Mouse (Mus musculus): ENCODE measurements around the gene Ttc13. TPM values are rescaled to one million over a fixed set of nuclear protein-coding genes. Genes with fewer than 3 reads are reported as not detected.

Gene Ttc13
- polyA plus RNA-seq, 1 experiment from 2014 or later = 44.3 TPM

- peaks cover 58% of the 10 kb centered on the region for H3K36me3 ChIP-seq
- no peak overlapping the region for H3K27ac ChIP-seq
Observed at GRCm38 (mm10) chr8:124701023-124701422, 20.8 kb downstream of the Ttc13 start.

GRCm38 (mm10) chr8:124700271-124700670, 21.5 kb downstream of the Ttc13 start:
- Histone ChIP-seq H3K27ac (no peak overlapping the region), H3K4me1 (no peaks in the 10 kb centered on the region), H3K4me2 (replicated peaks) (no peak overlapping the region), H3K9me3 (no peaks in the 10 kb centered on the region), H3K9ac (no peak overlapping the region), H3K4me3 (no peak overlapping the region), H3K36me3 (peaks cover 56% of the 10 kb centered on the region), H3K27me3 (no peaks in the 10 kb centered on the region)
- 92% methylated on average over 5 of the region's 5 CpGs for WGBS
- ATAC-seq (ENCODE audit: low FRiP score, low read depth) = no peak

More at GRCm38 (mm10) chr8:124701023-124701422, 20.8 kb downstream of the Ttc13 start:
- H3K4me3 ChIP-seq = no peak overlapping the region
- H3K4me1 ChIP-seq = no peaks in the 10 kb centered on the region
- H3K27me3 ChIP-seq = no peaks in the 10 kb centered on the region
- 82% methylated on average over 9 of the region's 9 CpGs for WGBS
- H3K4me2 ChIP-seq (replicated peaks) = no peak overlapping the region
- no peak for ATAC-seq (ENCODE audit: low FRiP score, low read depth)
- H3K9me3 ChIP-seq = no peaks in the 10 kb centered on the region
- H3K9ac ChIP-seq = no peak overlapping the region

- Histone ChIP-seq H3K36me3 (peaks cover 69% of the 10 kb centered on the region), H3K27me3 (no peaks in the 10 kb centered on the region), H3K4me1 (no peaks in the 10 kb centered on the region), H3K9me3 (no peaks in the 10 kb centered on the region), H3K9ac (no peak overlapping the region), H3K27ac (no peak overlapping the region), H3K4me2 (replicated peaks) (no peak overlapping the region), H3K4me3 (no peak overlapping the region)
- no peak for ATAC-seq (ENCODE audit: low FRiP score, low read depth)
- WGBS = 85% methylated on average over 22 of the region's 22 CpGs
Observed at GRCm38 (mm10) chr8:124695424-124696100, 26.2 kb downstream of the Ttc13 start.

DNA sequence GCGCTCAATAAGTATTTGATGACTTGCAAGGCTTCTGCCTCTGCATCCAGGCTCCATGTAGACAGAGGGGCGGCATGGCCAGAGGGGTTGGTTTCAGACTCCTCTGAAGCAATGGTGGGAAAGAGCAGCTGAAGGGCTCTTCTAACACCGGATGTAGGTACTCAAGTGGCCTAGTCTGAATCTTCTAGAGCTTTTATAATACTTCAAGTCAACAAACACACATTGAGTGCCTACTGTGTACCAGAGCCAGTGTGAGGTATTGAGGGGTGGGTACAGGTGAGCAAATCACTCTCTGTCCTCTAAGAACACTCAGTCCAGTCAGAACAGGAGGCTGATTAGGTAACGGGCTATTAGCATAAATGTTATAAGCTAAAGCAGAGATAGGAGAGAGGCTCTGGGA, 30.1 kb downstream of the Ttc13 start:
- Histone ChIP-seq H3K36me3 (peaks cover 57% of the 10 kb centered on the region), H3K27me3 (no peaks in the 10 kb centered on the region), H3K4me1 (no peaks in the 10 kb centered on the region), H3K9ac (no peak overlapping the region), H3K27ac (no peak overlapping the region), H3K4me3 (no peak overlapping the region), H3K9me3 (no peaks in the 10 kb centered on the region), H3K4me2 (replicated peaks) (no peak overlapping the region)
- WGBS = 85% methylated on average over 4 of the region's 4 CpGs
- ATAC-seq (ENCODE audit: low FRiP score, low read depth) = no peak

DNA sequence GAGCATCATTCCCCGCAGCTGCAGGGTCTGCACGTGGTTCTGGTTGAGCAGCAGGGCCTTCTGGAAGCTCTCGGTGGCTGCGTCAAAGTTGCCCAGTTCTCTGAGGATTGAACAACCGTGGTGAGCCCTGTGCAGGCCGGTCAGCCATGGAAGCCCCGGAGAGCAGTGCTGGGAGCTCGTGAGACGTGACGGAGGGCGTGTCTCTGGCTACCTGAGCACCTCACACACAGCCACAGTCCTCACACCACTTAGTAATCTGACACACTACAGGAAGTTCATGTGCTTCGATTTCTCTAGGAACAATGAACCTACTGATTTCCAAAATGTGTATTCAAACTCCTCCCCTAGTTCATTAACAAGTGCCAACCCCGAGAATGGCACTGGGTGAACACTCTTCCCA, 32.9 kb downstream of the Ttc13 start:
- Histone ChIP-seq H3K9me3 (no peaks in the 10 kb centered on the region), H3K4me3 (no peak overlapping the region), H3K4me2 (replicated peaks) (no peak overlapping the region), H3K4me1 (no peaks in the 10 kb centered on the region), H3K9ac (no peak overlapping the region), H3K27me3 (no peaks in the 10 kb centered on the region), H3K27ac (no peak overlapping the region), H3K36me3 (peaks cover 64% of the 10 kb centered on the region)
- ATAC-seq (ENCODE audit: low FRiP score, low read depth) = no peak
- 89% methylated on average over 13 of the region's 13 CpGs for WGBS

GRCm38 (mm10) chr8:124682218-124682617, 39.6 kb downstream of the Ttc13 start:
- WGBS = 84% methylated on average over 10 of the region's 10 CpGs
- 0 out of 2 replicates have a peak, but pooled peaks cover 2% of the 10 kb centered on the region for H3K4me1 ChIP-seq
- ATAC-seq (ENCODE audit: low FRiP score, low read depth) = no peak
- H3K4me3 ChIP-seq = no peak overlapping the region
- no peak overlapping the region for H3K27ac ChIP-seq
- peaks cover 81% of the 10 kb centered on the region for H3K36me3 ChIP-seq
- no peaks in the 10 kb centered on the region for H3K9me3 ChIP-seq
- no peak overlapping the region for H3K9ac ChIP-seq
- H3K4me2 ChIP-seq (replicated peaks) = no peak overlapping the region
- H3K27me3 ChIP-seq = no peaks in the 10 kb centered on the region

DNA sequence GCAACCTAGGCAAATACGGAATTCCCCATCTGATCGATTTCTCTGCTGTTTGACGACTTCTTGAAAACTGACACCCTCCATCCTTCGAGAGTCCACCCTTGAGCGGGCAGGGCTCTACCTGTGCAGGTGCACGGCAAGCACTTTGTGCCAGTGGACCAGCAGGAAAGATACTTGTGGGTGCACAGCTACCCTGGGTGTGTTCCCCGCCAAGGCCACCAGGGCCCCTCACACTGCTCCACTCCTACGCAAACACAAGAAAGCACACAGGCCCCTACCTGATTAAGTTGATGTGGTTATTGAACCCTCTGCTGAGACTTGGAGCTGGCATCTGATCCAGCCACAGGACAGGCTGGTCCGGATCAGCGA, 40.0 kb downstream of the Ttc13 start:
- Histone ChIP-seq H3K4me2 (replicated peaks) (no peak overlapping the region), H3K27me3 (no peaks in the 10 kb centered on the region), H3K4me3 (no peak overlapping the region), H3K9ac (no peak overlapping the region), H3K9me3 (no peaks in the 10 kb centered on the region), H3K4me1 (0 out of 2 replicates have a peak, but pooled peaks cover 3% of the 10 kb centered on the region), H3K27ac (no peak overlapping the region), H3K36me3 (peaks cover 82% of the 10 kb centered on the region)
- 85% methylated on average over 10 of the region's 10 CpGs for WGBS
- ATAC-seq (ENCODE audit: low FRiP score, low read depth) = no peak

- Histone ChIP-seq H3K36me3 (peaks cover 82% of the 10 kb centered on the region), H3K4me1 (0 out of 2 replicates have a peak, but pooled peaks cover 3% of the 10 kb centered on the region), H3K4me3 (no peak overlapping the region), H3K9ac (no peak overlapping the region), H3K27ac (no peak overlapping the region), H3K4me2 (replicated peaks) (no peak overlapping the region), H3K9me3 (no peaks in the 10 kb centered on the region), H3K27me3 (no peaks in the 10 kb centered on the region)
- 85% methylated on average over 10 of the region's 10 CpGs for WGBS
- ATAC-seq (ENCODE audit: low FRiP score, low read depth) = no peak
Observed at GRCm38 (mm10) chr8:124681077-124681791, 40.5 kb downstream of the Ttc13 start.

GRCm38 (mm10) chr8:124678246-124678645, 43.5 kb downstream of the Ttc13 start:
- Histone ChIP-seq H3K36me3 (peaks cover 84% of the 10 kb centered on the region), H3K27ac (no peak overlapping the region), H3K9me3 (no peaks in the 10 kb centered on the region), H3K4me2 (replicated peaks) (no peak overlapping the region), H3K9ac (no peak overlapping the region; the same call in 1 of the 2 replicates), H3K4me1 (0 out of 2 replicates have a peak, but pooled peaks cover 3% of the 10 kb centered on the region), H3K4me3 (no peak overlapping the region), H3K27me3 (no peaks in the 10 kb centered on the region)
- 94% methylated on average over 13 of the region's 13 CpGs for WGBS
- no peak for ATAC-seq (ENCODE audit: low FRiP score, low read depth)

DNA sequence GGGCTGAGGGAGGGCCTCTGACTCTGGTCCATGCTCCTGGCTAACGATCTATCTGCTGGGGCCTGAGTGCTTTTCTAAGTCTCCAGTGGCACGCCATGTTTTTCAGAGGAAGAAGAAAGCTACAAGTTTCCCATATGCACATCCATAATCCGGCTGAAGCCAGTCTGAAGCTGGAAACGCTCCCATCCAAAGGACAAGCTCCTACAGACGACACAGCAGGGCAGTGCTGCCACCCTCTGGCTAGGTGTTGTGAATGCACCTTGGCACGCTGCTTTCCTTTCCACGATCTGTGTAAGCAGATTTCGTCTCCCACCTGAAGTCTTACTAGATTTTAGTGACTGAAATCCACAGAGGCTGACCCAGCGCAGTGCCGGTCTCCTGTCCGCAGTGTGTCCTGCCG, 44.3 kb downstream of the Ttc13 start:
- Histone ChIP-seq H3K9ac (0 out of 2 replicates have a peak overlapping the region, but pooled peaks have one; percentile 39), H3K36me3 (peaks cover 85% of the 10 kb centered on the region), H3K9me3 (no peaks in the 10 kb centered on the region), H3K4me2 (replicated peaks) (no peak overlapping the region), H3K27ac (peak overlapping the region; percentile 67; the same call in 1 of the 2 replicates), H3K4me1 (0 out of 2 replicates have a peak, but pooled peaks cover 3% of the 10 kb centered on the region), H3K4me3 (no peak overlapping the region), H3K27me3 (no peaks in the 10 kb centered on the region)
- 47% methylated on average over 12 of the region's 12 CpGs for WGBS
- ATAC-seq (ENCODE audit: low FRiP score, low read depth) = peak; percentile 86

- Histone ChIP-seq H3K36me3 (peaks cover 81% of the 10 kb centered on the region), H3K9me3 (no peaks in the 10 kb centered on the region), H3K27me3 (no peaks in the 10 kb centered on the region), H3K4me2 (replicated peaks) (no peak overlapping the region), H3K27ac (peak overlapping the region; percentile 67; the same call in 1 of the 2 replicates), H3K4me1 (0 out of 2 replicates have a peak, but pooled peaks cover 3% of the 10 kb centered on the region), H3K9ac (0 out of 2 replicates have a peak overlapping the region, but pooled peaks have one; percentile 39), H3K4me3 (no peak overlapping the region)
- 86% methylated on average over 7 of the region's 7 CpGs for WGBS
- ATAC-seq (ENCODE audit: low FRiP score, low read depth) = peak; percentile 12; the same call in 1 of the 2 replicates
Observed at GRCm38 (mm10) chr8:124677078-124677477, 44.7 kb downstream of the Ttc13 start.

- Histone ChIP-seq H3K27ac (no peak overlapping the region; the same call in 1 of the 2 replicates), H3K36me3 (peaks cover 77% of the 10 kb centered on the region), H3K4me1 (0 out of 2 replicates have a peak, but pooled peaks cover 3% of the 10 kb centered on the region), H3K4me2 (replicated peaks) (no peak overlapping the region), H3K9me3 (no peaks in the 10 kb centered on the region), H3K27me3 (no peaks in the 10 kb centered on the region), H3K4me3 (no peak overlapping the region), H3K9ac (0 out of 2 replicates have a peak overlapping the region, but pooled peaks have one; percentile 39)
- ATAC-seq (ENCODE audit: low FRiP score, low read depth) = no peak
- WGBS = 95% methylated on average over 4 of the region's 4 CpGs
Observed at GRCm38 (mm10) chr8:124676661-124677060, 45.1 kb downstream of the Ttc13 start.
